Mouse (Mus musculus): Measurements from ENCODE around the gene Gm16430.
"Not testable (repeated sequence)": the region's sequence is repeated elsewhere in the genome, so short reads cannot be mapped to it uniquely, and the experiment has no call there.

The Gm16430 gene

DNA sequence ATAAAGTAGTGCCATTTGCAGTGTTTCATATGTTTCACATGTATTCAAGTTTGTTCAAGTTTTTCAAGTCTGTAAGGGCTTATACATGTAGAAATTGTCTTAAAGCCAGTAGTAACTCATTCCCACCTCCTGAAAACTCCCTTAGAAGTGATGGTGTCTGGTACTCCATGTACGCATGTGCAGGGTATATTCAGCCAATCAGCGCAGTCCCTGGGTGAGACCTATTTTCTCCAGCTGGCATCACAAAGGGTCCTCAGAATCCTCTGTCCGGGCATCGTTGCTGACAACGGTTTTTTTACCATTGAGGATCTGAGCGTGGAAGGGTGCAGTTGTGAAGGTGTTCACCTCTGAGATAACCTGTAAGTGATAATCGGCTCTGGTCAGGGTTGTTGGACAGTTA is at the start of gene Gm16430:
Gene Gm16430, plus strand, starts transcription at position 301 of the 400 bp plus-strand sequence.
- not testable (repeated sequence) for DNase-seq

Data from cerebellum, postnatal 36 days (tissue).